Mouse (Mus musculus) urinary bladder, postnatal 36 days (tissue): Measurements from ENCODE around the gene Dact3.

Source experiments
- DNase-seq, 2 experiments: peaks; one replicate each; pipeline ENCODE4 v3.0.0; 2022; ENCODE audit warnings: low spot score in 2 of 2, mixed read lengths in 1 of 2

The Dact3 gene

GRCm38 (mm10) chr7:16853302-16853831 lies 21.8 kb upstream of the Dact3 start:
- DNase-seq, result peak in 1 of 2 experiments; percentile 33

GRCm38 (mm10) chr7:16858336-16858735 lies 16.8 kb upstream of the Dact3 start:
- DNase-seq, result peak in 1 of 2 experiments; percentile 38

GRCm38 (mm10) chr7:16859902-16860651 lies 15.0 kb upstream of the Dact3 start:
- peak in 1 of 2 experiments; percentile 33 for DNase-seq

GRCm38 (mm10) chr7:16867488-16867887 lies 7.6 kb upstream of the Dact3 start:
- no peak for DNase-seq

- no peak for DNase-seq
Measured at GRCm38 (mm10) chr7:16869497-16869896, 5.6 kb upstream of the Dact3 start.

- DNase-seq, result no peak
Measured at GRCm38 (mm10) chr7:16871600-16871999, 3.5 kb upstream of the Dact3 start.

GRCm38 (mm10) chr7:16872478-16872877 lies 2.6 kb upstream of the Dact3 start:
- no peak for DNase-seq

- DNase-seq, result no peak
Measured at GRCm38 (mm10) chr7:16873392-16873791, 1.7 kb upstream of the Dact3 start.

GRCm38 (mm10) chr7:16874190-16874589 lies 927 bp upstream of the Dact3 start:
- DNase-seq, result peak; percentile 61 to 81

GRCm38 (mm10) chr7:16874756-16875309 lies 284 bp upstream of the Dact3 start:
- peak; percentile 99 to 100 for DNase-seq

GRCm38 (mm10) chr7:16875326-16875725 lies 209 bp downstream of the Dact3 start:
- DNase-seq, result no peak

- no peak for DNase-seq
Measured at GRCm38 (mm10) chr7:16876006-16876405, 889 bp downstream of the Dact3 start.

GRCm38 (mm10) chr7:16876608-16877007 lies 1.5 kb downstream of the Dact3 start:
- DNase-seq, result no peak

- no peak for DNase-seq
Measured at GRCm38 (mm10) chr7:16877717-16878116, 2.6 kb downstream of the Dact3 start.

- no peak for DNase-seq
Measured at GRCm38 (mm10) chr7:16879796-16880547, 4.9 kb downstream of the Dact3 start.

- DNase-seq, result no peak
Measured at GRCm38 (mm10) chr7:16880615-16881014, 5.5 kb downstream of the Dact3 start.

- no peak for DNase-seq
Measured at GRCm38 (mm10) chr7:16883162-16883561, 8.0 kb downstream of the Dact3 start.

- DNase-seq, result no peak
Measured at GRCm38 (mm10) chr7:16884334-16884733, 9.2 kb downstream of the Dact3 start.

GRCm38 (mm10) chr7:16885271-16885776 lies 10.2 kb downstream of the Dact3 start:
- no peak for DNase-seq

- no peak for DNase-seq
Measured at GRCm38 (mm10) chr7:16885905-16886304, 10.8 kb downstream of the Dact3 start.

GRCm38 (mm10) chr7:16890536-16890935 lies 15.4 kb downstream of the Dact3 start:
- DNase-seq, result peak in 1 of 2 experiments; percentile 50

- peak; percentile 60 to 82 for DNase-seq
Measured at GRCm38 (mm10) chr7:16890944-16891343, 15.8 kb downstream of the Dact3 start.
